ENCODE assay signal across 18 mouse cellular contexts in the genomic region with DNA sequence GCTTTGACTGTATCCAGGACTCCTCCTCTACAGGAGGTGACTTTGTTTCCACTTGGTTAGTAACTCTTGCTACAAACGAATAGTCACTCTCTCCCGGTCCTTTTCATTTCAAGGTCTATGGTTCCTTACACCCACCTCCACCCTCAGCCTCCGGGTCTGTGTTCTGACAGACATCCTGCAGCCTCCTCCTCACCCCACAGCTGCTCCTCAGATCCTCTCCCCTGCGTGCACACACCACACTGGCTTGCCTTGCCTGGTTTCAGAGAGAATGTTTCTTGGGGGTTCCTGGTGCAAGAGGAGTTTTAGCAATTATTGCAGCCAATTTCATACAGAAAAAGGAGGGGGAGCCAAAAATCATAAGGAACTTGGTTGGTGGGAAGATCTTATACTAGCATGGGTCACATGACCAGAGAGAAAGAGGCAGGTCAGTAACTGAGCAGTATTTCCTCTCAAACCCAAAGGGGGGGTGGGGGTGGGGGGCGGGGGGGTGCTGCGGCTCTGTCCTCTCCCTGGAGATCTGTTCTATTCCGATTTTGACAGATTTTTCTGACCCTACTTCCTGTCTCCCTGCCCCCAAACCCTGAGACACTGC. TPM values are rescaled to one million over a fixed set of nuclear protein-coding genes. Genes with fewer than 3 reads are reported as not detected.
DNase-seq lines count a peak whose midpoint lies in the region; ATAC-seq lines count a peak whose summit lies in the region.
"Had no signal": no experiment of that assay in that cellular context is flagged by ENCODE, and none has a peak within 500 bp of the region (broad histone marks: within the 10 kb centered on the region; RNA-seq: fewer than 3 reads in every experiment).

No protein-coding gene starts in this region.

- H3K27me3 ChIP-seq in heart, embryonic 16.5 days (ENCODE audit: control insufficient read depth, insufficient read depth, low read length): no peaks in the 10 kb centered on the region; the same call in 1 of the 2 replicates
- H3K27me3 ChIP-seq in intestine, embryonic 16.5 days (replicated peaks; ENCODE audit: control insufficient read depth, insufficient read depth, low read length): no peaks in the 10 kb centered on the region
- no peaks in the 10 kb centered on the region for H3K27me3 ChIP-seq in forebrain, embryonic 14.5 days (replicated peaks; ENCODE audit: control insufficient read depth, insufficient read depth, low read length)
- H3K27me3 ChIP-seq: forebrain, embryonic 15.5 days had no signal

- DNase-seq in heart, postnatal 25 days (ENCODE audit: low spot score): no peak
- DNase-seq in T-cell, adult 2 months (ENCODE audit: low spot score): peak; percentile 11
- DNase-seq in thymus, postnatal 0 days (ENCODE audit: low spot score): peak; percentile 58
- no peak for DNase-seq in forebrain, embryonic 14.5 days (ENCODE audit: low spot score)
- no peak for DNase-seq in layer of hippocampus, adult 8-10 months (ENCODE audit: low spot score in 2 of 2)
- no peak for DNase-seq in urinary bladder, postnatal 10 days (ENCODE audit: low spot score)
- DNase-seq: cerebellum, adult 2 months; embryo, embryonic 11 days had no signal

- no peaks in the 10 kb centered on the region for H3K9me3 ChIP-seq in heart, embryonic 16.5 days (replicated peaks; ENCODE audit: control insufficient read depth, low read length)
- H3K9me3 ChIP-seq in intestine, embryonic 16.5 days (ENCODE audit: control insufficient read depth, low read length): no peaks in the 10 kb centered on the region
- no peaks in the 10 kb centered on the region for H3K9me3 ChIP-seq in forebrain, embryonic 14.5 days (replicated peaks; ENCODE audit: control insufficient read depth, low read length)
- H3K9me3 ChIP-seq: forebrain, embryonic 15.5 days had no signal

- no peaks in the 10 kb centered on the region for H3K4me1 ChIP-seq in heart, embryonic 16.5 days (ENCODE audit: control insufficient read depth, insufficient read depth, low read length)
- peaks cover 8% of the 10 kb centered on the region; the same call in 1 of the 2 replicates for H3K4me1 ChIP-seq in intestine, embryonic 16.5 days (ENCODE audit: control insufficient read depth, insufficient read depth, low read length)
- no peaks in the 10 kb centered on the region for H3K4me1 ChIP-seq in forebrain, embryonic 14.5 days (ENCODE audit: control insufficient read depth, insufficient read depth, low read length)
- H3K4me1 ChIP-seq: forebrain, embryonic 15.5 days had no signal

- no peak overlapping the region for H3K4me3 ChIP-seq in heart, embryonic 16.5 days (ENCODE audit: low read length)
- H3K4me3 ChIP-seq in intestine, embryonic 16.5 days (ENCODE audit: low read length): peak overlapping the region; percentile 10
- no peak overlapping the region for H3K4me3 ChIP-seq in forebrain, embryonic 14.5 days (ENCODE audit: low read depth, low read length)
- H3K4me3 ChIP-seq: forebrain, embryonic 15.5 days had no signal

- 51% methylated on average over 7 of the region's 7 CpGs for WGBS in heart, embryonic 16.5 days
- 49% methylated on average over 7 of the region's 7 CpGs for WGBS in intestine, embryonic 16.5 days
- 73% methylated on average over 7 of the region's 7 CpGs for WGBS in forebrain, embryonic 14.5 days

- intact Hi-C loops in heart, postnatal 25 days (cut with DNase I): no loop called here

- ATAC-seq in heart, embryonic 16.5 days (replicated peaks; ENCODE audit: extremely low read depth, insufficient read depth, low FRiP score): peak; percentile 32; the same call in 1 of the 2 replicates
- ATAC-seq in intestine, embryonic 16.5 days: no peak
- ATAC-seq in forebrain, embryonic 14.5 days: no peak
- ATAC-seq: forebrain, embryonic 15.5 days had no signal

- no peak overlapping the region for H3K9ac ChIP-seq in heart, embryonic 16.5 days (ENCODE audit: low read length)
- peak overlapping the region; percentile 48; the same call in 1 of the 2 replicates for H3K9ac ChIP-seq in intestine, embryonic 16.5 days (ENCODE audit: low read depth, low read length)
- no peak overlapping the region for H3K9ac ChIP-seq in forebrain, embryonic 14.5 days (ENCODE audit: low read length)
- H3K9ac ChIP-seq: forebrain, embryonic 15.5 days; lung, embryonic 14.5 days had no signal

- H3K36me3 ChIP-seq in heart, embryonic 16.5 days (ENCODE audit: control insufficient read depth, insufficient read depth): no peaks in the 10 kb centered on the region
- no peaks in the 10 kb centered on the region for H3K36me3 ChIP-seq in intestine, embryonic 16.5 days (ENCODE audit: control insufficient read depth, insufficient read depth, low read length)
- no peaks in the 10 kb centered on the region for H3K36me3 ChIP-seq in forebrain, embryonic 14.5 days (ENCODE audit: control insufficient read depth, insufficient read depth, low read length)
- H3K36me3 ChIP-seq: forebrain, embryonic 15.5 days had no signal

- no peak overlapping the region for H3K4me2 ChIP-seq in heart, embryonic 16.5 days (ENCODE audit: low read depth, low read length)
- H3K4me2 ChIP-seq in intestine, embryonic 16.5 days (ENCODE audit: low read depth, low read length): peak overlapping the region; percentile 25; the same call in 1 of the 2 replicates
- H3K4me2 ChIP-seq in forebrain, embryonic 14.5 days (ENCODE audit: low read length): no peak overlapping the region
- H3K4me2 ChIP-seq: forebrain, embryonic 15.5 days; lung, embryonic 14.5 days had no signal

- H3K27ac ChIP-seq in heart, embryonic 16.5 days (ENCODE audit: low read length): no peak overlapping the region
- peak overlapping the region; percentile 57; the same call in 1 of the 2 replicates for H3K27ac ChIP-seq in intestine, embryonic 16.5 days (ENCODE audit: low read length)
- no peak overlapping the region for H3K27ac ChIP-seq in forebrain, embryonic 14.5 days (ENCODE audit: low read depth, low read length)
- H3K27ac ChIP-seq: forebrain, embryonic 15.5 days had no signal

RNA-seq across cellular contexts. Expression of a gene that starts 2.6 kb away (rescaled TPM):
- 0.26 and 0.45 TPM in 2 replicates for polyA plus RNA-seq in heart, embryonic 16.5 days (2015; fragmentation: Nextera tagmentation; extraction: Ambion mirVana)
- under 1 TPM in 1 of 2 experiments, not detected in 1; 0.22 TPM for total RNA-seq in heart, postnatal 25 days (2021)
- polyA plus RNA-seq in intestine, embryonic 16.5 days (2015; fragmentation: Nextera tagmentation; extraction: Ambion mirVana): 10.9 and 11.7 TPM in 2 replicates
- 0.95 and 1.5 TPM in 2 replicates for polyA plus RNA-seq in thymus, postnatal 0 days (2015; fragmentation: Nextera tagmentation; extraction: Ambion mirVana)
- 0.11 and 0.46 TPM in 2 replicates for polyA plus RNA-seq in forebrain, embryonic 14.5 days (2014; fragmentation: Nextera tagmentation; extraction: Ambion mirVana)
- total RNA-seq in layer of hippocampus, adult 8-10 months (2022): under 1 TPM in 1 of 4 experiments, not detected in 3; 0.20 TPM
- total RNA-seq: ES-E14; layer of hippocampus, postnatal 25 days had no signal
- polyA plus RNA-seq: limb, embryonic 11.5 days had no signal

RNA-seq across cellular contexts. Expression of a gene that starts 33.3 kb away (rescaled TPM):
- polyA plus RNA-seq in heart, embryonic 16.5 days (2015; fragmentation: Nextera tagmentation; extraction: Ambion mirVana): 2.0 and 2.7 TPM in 2 replicates
- not detected for total RNA-seq in heart, postnatal 25 days (2021)
- 1.5 and 3.4 TPM in 2 replicates for polyA plus RNA-seq in intestine, embryonic 16.5 days (2015; fragmentation: Nextera tagmentation; extraction: Ambion mirVana)
- 36.0 and 39.0 TPM in 2 replicates for polyA plus RNA-seq in thymus, postnatal 0 days (2015; fragmentation: Nextera tagmentation; extraction: Ambion mirVana)
- polyA plus RNA-seq in forebrain, embryonic 14.5 days (2014; fragmentation: Nextera tagmentation; extraction: Ambion mirVana): 1.1 TPM in 1 of 2 replicates, not detected in the other
- total RNA-seq in layer of hippocampus, adult 8-10 months (2022): not detected
- total RNA-seq: heart, adult 8-10 months; heart, postnatal 14 days; layer of hippocampus, postnatal 25 days had no signal
- polyA plus RNA-seq: cerebellum, adult 2 months; limb, embryonic 11.5 days; lung, embryonic 14.5 days had no signal

RNA-seq across cellular contexts. Expression of a gene that starts 35.0 kb away (rescaled TPM):
- polyA plus RNA-seq in heart, embryonic 16.5 days (2015; fragmentation: Nextera tagmentation; extraction: Ambion mirVana): 0.10 TPM in 1 of 2 replicates, not detected in the other
- total RNA-seq in heart, postnatal 25 days (2021): not detected
- polyA plus RNA-seq in intestine, embryonic 16.5 days (2015; fragmentation: Nextera tagmentation; extraction: Ambion mirVana): 0.78 TPM in 2 replicates
- 0.10 TPM in 1 of 2 replicates, not detected in the other for polyA plus RNA-seq in thymus, postnatal 0 days (2015; fragmentation: Nextera tagmentation; extraction: Ambion mirVana)
- not detected in 2 replicates for polyA plus RNA-seq in forebrain, embryonic 14.5 days (2014; fragmentation: Nextera tagmentation; extraction: Ambion mirVana)
- total RNA-seq in layer of hippocampus, adult 8-10 months (2022): not detected
- total RNA-seq: gastrocnemius, adult 8-10 months; heart, adult 8-10 months; heart, postnatal 14 days; layer of hippocampus, postnatal 25 days had no signal
- polyA plus RNA-seq: cerebellum, adult 2 months; forebrain, embryonic 15.5 days; lung, embryonic 14.5 days had no signal

RNA-seq across cellular contexts. Expression of a gene that starts 40.4 kb away (rescaled TPM):
- polyA plus RNA-seq in heart, embryonic 16.5 days (2015; fragmentation: Nextera tagmentation; extraction: Ambion mirVana): 0.04 TPM in 1 of 2 replicates, not detected in the other
- total RNA-seq in heart, postnatal 25 days (2021): not detected
- 0.35 and 0.37 TPM in 2 replicates for polyA plus RNA-seq in intestine, embryonic 16.5 days (2015; fragmentation: Nextera tagmentation; extraction: Ambion mirVana)
- polyA plus RNA-seq in thymus, postnatal 0 days (2015; fragmentation: Nextera tagmentation; extraction: Ambion mirVana): not detected in 2 replicates
- not detected in 2 replicates for polyA plus RNA-seq in forebrain, embryonic 14.5 days (2014; fragmentation: Nextera tagmentation; extraction: Ambion mirVana)
- not detected for total RNA-seq in layer of hippocampus, adult 8-10 months (2022)
- total RNA-seq: gastrocnemius, adult 8-10 months; heart, adult 8-10 months; heart, postnatal 14 days; layer of hippocampus, postnatal 25 days had no signal
- polyA plus RNA-seq: cerebellum, adult 2 months; forebrain, embryonic 15.5 days; limb, embryonic 11.5 days; lung, embryonic 14.5 days had no signal

RNA-seq across cellular contexts. Expression of a gene that starts 57.4 kb away (rescaled TPM):
- 5.2 and 5.9 TPM in 2 replicates for polyA plus RNA-seq in heart, embryonic 16.5 days (2015; fragmentation: Nextera tagmentation; extraction: Ambion mirVana)
- total RNA-seq in heart, postnatal 25 days (2021): 1 to 10 TPM; 3.6 to 6.6 TPM
- 4.4 and 5.8 TPM in 2 replicates for polyA plus RNA-seq in intestine, embryonic 16.5 days (2015; fragmentation: Nextera tagmentation; extraction: Ambion mirVana)
- 10.7 and 12.7 TPM in 2 replicates for polyA plus RNA-seq in thymus, postnatal 0 days (2015; fragmentation: Nextera tagmentation; extraction: Ambion mirVana)
- 0.74 and 0.88 TPM in 2 replicates for polyA plus RNA-seq in forebrain, embryonic 14.5 days (2014; fragmentation: Nextera tagmentation; extraction: Ambion mirVana)
- total RNA-seq in layer of hippocampus, adult 8-10 months (2022): 1 to 10 TPM in 1 of 4 experiments, under 1 TPM in 2, not detected in 1; 0.84 to 1.5 (median 0.95) TPM
- polyA plus RNA-seq: limb, embryonic 11.5 days had no signal

Comparison
In these comparisons a context has a peak if more than half of its experiments do, and no peak if none do; other contexts are left out.
1. DNase-seq: peak in T-cell, adult 2 months (single experiment) and thymus, postnatal 0 days (single experiment); none in heart, postnatal 25 days (single experiment), forebrain, embryonic 14.5 days (single experiment), layer of hippocampus, adult 8-10 months (0 of 2) and urinary bladder, postnatal 10 days (single experiment).